ENCODE assay signal across 11 mouse cellular contexts in genomic region chr1:75385142-75385730, GRCm38 (mm10). TPM values are rescaled to one million over a fixed set of nuclear protein-coding genes. Genes with fewer than 3 reads are reported as not detected.
DNase-seq lines count a peak whose midpoint lies in the region; ATAC-seq lines count a peak whose summit lies in the region.
"Had no signal": no experiment of that assay in that cellular context is flagged by ENCODE, and none has a peak within 500 bp of the region (broad histone marks: within the 10 kb centered on the region; RNA-seq: fewer than 3 reads in every experiment).

No protein-coding gene starts in this region.

- H3K9ac ChIP-seq in heart, embryonic 13.5 days: peak overlapping the region; percentile 74
- no peak overlapping the region; the same call in 1 of the 2 replicates for H3K9ac ChIP-seq in limb, embryonic 13.5 days
- H3K9ac ChIP-seq: embryonic facial prominence, embryonic 15.5 days had no signal

- DNase-seq in heart, postnatal 25 days (ENCODE audit: low spot score): no peak
- peak; percentile 33 for DNase-seq in right cerebral cortex, postnatal 14 days
- no peak for DNase-seq in right cerebral cortex, postnatal 10 days (ENCODE audit: low spot score in 2 of 2)
- no peak for DNase-seq in gastrocnemius, adult 8-10 months (ENCODE audit: low spot score in 2 of 2)
- no peak for DNase-seq in urinary bladder, postnatal 25 days (ENCODE audit: low spot score)
- no peak for DNase-seq in lung, adult 18-20 months
- DNase-seq: left cerebral cortex, postnatal 4 days had no signal

- peaks cover 88% of the 10 kb centered on the region for H3K4me1 ChIP-seq in heart, embryonic 13.5 days
- H3K4me1 ChIP-seq in limb, embryonic 13.5 days: peaks cover 61% of the 10 kb centered on the region

- ATAC-seq in heart, embryonic 13.5 days (ENCODE audit: extremely low read depth, insufficient number of reproducible peaks, low FRiP score, low TSS enrichment): no peak
- ATAC-seq in limb, embryonic 13.5 days (ENCODE audit: low FRiP score, low read depth): no peak

- no peak overlapping the region for H3K4me3 ChIP-seq in heart, embryonic 13.5 days
- no peak overlapping the region for H3K4me3 ChIP-seq in limb, embryonic 13.5 days
- H3K4me3 ChIP-seq: embryonic facial prominence, embryonic 15.5 days had no signal

- peak overlapping the region; percentile 37; the same call in 1 of the 2 replicates for H3K4me2 ChIP-seq in heart, embryonic 13.5 days
- H3K4me2 ChIP-seq in limb, embryonic 13.5 days (replicated peaks): peak overlapping the region; percentile 11; the same call in 1 of the 2 replicates
- H3K4me2 ChIP-seq: embryonic facial prominence, embryonic 15.5 days had no signal

- WGBS in heart, embryonic 13.5 days: 59% methylated on average over 20 of the region's 20 CpGs
- 76% methylated on average over 20 of the region's 20 CpGs for WGBS in limb, embryonic 13.5 days

- intact Hi-C loops in heart, postnatal 25 days (cut with DNase I): no loop called here

- H3K27me3 ChIP-seq in heart, embryonic 13.5 days (replicated peaks): peaks cover 48% of the 10 kb centered on the region
- peaks cover 57% of the 10 kb centered on the region for H3K27me3 ChIP-seq in limb, embryonic 13.5 days

- H3K9me3 ChIP-seq in heart, embryonic 13.5 days: no peaks in the 10 kb centered on the region
- no peaks in the 10 kb centered on the region for H3K9me3 ChIP-seq in limb, embryonic 13.5 days
- H3K9me3 ChIP-seq: embryonic facial prominence, embryonic 15.5 days had no signal

- peaks cover 40% of the 10 kb centered on the region for H3K36me3 ChIP-seq in heart, embryonic 13.5 days
- peaks cover 7% of the 10 kb centered on the region for H3K36me3 ChIP-seq in limb, embryonic 13.5 days
- H3K36me3 ChIP-seq: embryonic facial prominence, embryonic 15.5 days had no signal

- H3K27ac ChIP-seq in heart, embryonic 13.5 days (replicated peaks): no peak overlapping the region
- H3K27ac ChIP-seq in limb, embryonic 13.5 days: no peak overlapping the region
- H3K27ac ChIP-seq: embryonic facial prominence, embryonic 15.5 days had no signal

RNA-seq across cellular contexts. Expression of gene Speg, which starts 10.1 kb away (rescaled TPM):
- 55.1 and 58.8 TPM in 2 replicates for polyA plus RNA-seq in heart, embryonic 13.5 days (2015; fragmentation: Nextera tagmentation; extraction: Ambion mirVana)
- total RNA-seq in heart, postnatal 25 days (2021): 100 to 1,000 TPM; 141 to 144 TPM
- 20.7 and 21.3 TPM in 2 replicates for polyA plus RNA-seq in limb, embryonic 13.5 days (2015; fragmentation: Nextera tagmentation; extraction: Ambion mirVana)
- total RNA-seq in gastrocnemius, adult 8-10 months (2022): 100 to 1,000 TPM; 283 to 320 (median 317) TPM

RNA-seq across cellular contexts. Expression of gene Des, which starts 25.1 kb away (rescaled TPM):
- 393 and 426 TPM in 2 replicates for polyA plus RNA-seq in heart, embryonic 13.5 days (2015; fragmentation: Nextera tagmentation; extraction: Ambion mirVana)
- 1,000 to 10,000 TPM; 1,261 to 1,294 TPM for total RNA-seq in heart, postnatal 25 days (2021)
- 52.1 and 56.1 TPM in 2 replicates for polyA plus RNA-seq in limb, embryonic 13.5 days (2015; fragmentation: Nextera tagmentation; extraction: Ambion mirVana)
- total RNA-seq in gastrocnemius, adult 8-10 months (2022): 1,000 to 10,000 TPM; 2,187 to 2,605 (median 2,481) TPM
- total RNA-seq: hematopoietic stem cell, adult 5-6 weeks had no signal

RNA-seq across cellular contexts. Expression of gene Gmppa, which starts 50.5 kb away (rescaled TPM):
- 70.7 and 73.7 TPM in 2 replicates for polyA plus RNA-seq in heart, embryonic 13.5 days (2015; fragmentation: Nextera tagmentation; extraction: Ambion mirVana)
- 10 to 100 TPM; 36.6 to 37.3 TPM for total RNA-seq in heart, postnatal 25 days (2021)
- polyA plus RNA-seq in limb, embryonic 13.5 days (2015; fragmentation: Nextera tagmentation; extraction: Ambion mirVana): 70.1 and 71.8 TPM in 2 replicates
- total RNA-seq in gastrocnemius, adult 8-10 months (2022): 10 to 100 TPM; 41.1 to 50.3 (median 42.8) TPM
